Mouse (Mus musculus) bone marrow, adult 2 months (tissue): ENCODE data around the gene Smok3a. TPM values are rescaled to one million over a fixed set of nuclear protein-coding genes. Genes with fewer than 3 reads are reported as not detected.
"Not testable (repeated sequence)": the region's sequence is repeated elsewhere in the genome, so short reads cannot be mapped to it uniquely, and the experiment has no call there.

Experiments
- H3K27ac ChIP-seq: fragments of 200-500 bp; 2 replicates; pipeline ENCODE4 v1.5.1; 2012; ENCODE audit warnings: low read depth, mild to moderate bottlenecking, control low read depth, inconsistent platforms, low read length; ENCODE audit not compliant: control insufficient read depth, poor library complexity, insufficient read depth
- H3K4me1 ChIP-seq: fragments of 200-500 bp; 2 replicates; pipeline ENCODE4 v1.6.1; 2011; ENCODE audit warnings: low read length; ENCODE audit not compliant: control insufficient read depth, insufficient read depth
- H3K4me3 ChIP-seq: fragments of 200-500 bp; replicated peaks from 2 replicates; pipeline ENCODE3; 2011; ENCODE audit warnings: mild to moderate bottlenecking, low read depth, low read length, control low read depth; ENCODE audit not compliant: control insufficient read depth
- CTCF ChIP-seq: fragments of 200-500 bp; IDR thresholded peaks from 2 replicates; pipeline ENCODE4 v1.5.1; 2011; ENCODE audit warnings: low read length, control low read depth; ENCODE audit not compliant: control insufficient read depth, insufficient read depth
- POLR2A ChIP-seq: fragments of 200-500 bp; IDR thresholded peaks from 2 replicates; pipeline ENCODE4 v1.6.1; 2011; ENCODE audit warnings: low read depth, mild to moderate bottlenecking, control low read depth, low read length, borderline replicate concordance; ENCODE audit not compliant: control insufficient read depth
- WGBS: fragments of 180-500 bp; shearing (Covaris S2); methylation state at CpG from one replicate; pipeline ENCODE4 v1.1.7; 2018; 5-methylcytosine and 5-hydroxymethylcytosine counted together
- polyA plus RNA-seq: library from polyadenylated mRNA; stranded (reverse); fragments of >200 nt; gene quantifications from 2 replicates; pipeline ENCODE4 v1.2.4, GENCODE M21; 2011; ENCODE audit warnings: low replicate concordance; ENCODE audit not compliant: missing spikeins, insufficient read depth, insufficient read length

Smok3a gene
- polyA plus RNA-seq, 1 experiment = not detected

GRCm38 (mm10) chr5:138009437-138009836, 11.6 kb upstream of the Smok3a start:
- Histone ChIP-seq H3K4me1 (no peaks in the 10 kb centered on the region), H3K27ac (no peak overlapping the region), H3K4me3 (no peak overlapping the region)
- TF ChIP-seq POLR2A (no peak), CTCF (no peak)
- WGBS = 84% methylated on average over 5 of the region's 5 CpGs

DNA sequence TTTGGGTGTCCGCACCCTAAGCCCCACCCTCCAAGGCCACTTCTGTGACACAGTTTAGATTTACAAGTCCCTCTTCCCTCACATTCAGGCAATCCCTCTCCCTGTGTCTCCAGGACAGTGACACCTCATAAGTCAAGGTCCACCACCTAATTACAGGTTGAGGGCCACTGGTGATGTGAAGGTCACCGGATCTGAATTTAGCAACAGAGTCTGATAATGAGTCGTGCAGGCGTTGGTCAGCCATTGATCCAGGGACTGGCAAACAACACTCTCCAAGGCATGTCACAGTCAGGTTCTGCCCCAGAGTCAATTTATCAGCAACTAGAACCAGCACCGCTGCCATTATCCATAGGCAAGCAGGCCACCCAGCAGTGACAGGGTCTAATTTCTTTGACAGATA, 8.7 kb upstream of the Smok3a start:
- WGBS = 86% methylated on average over 5 of the region's 5 CpGs
- no peak overlapping the region for H3K27ac ChIP-seq
- no peak overlapping the region for H3K4me3 ChIP-seq
- TF ChIP-seq CTCF (no peak), POLR2A (no peak)
- H3K4me1 ChIP-seq = no peaks in the 10 kb centered on the region

- Histone ChIP-seq H3K4me1 (no peaks in the 10 kb centered on the region), H3K4me3 (no peak overlapping the region), H3K27ac (no peak overlapping the region)
- TF ChIP-seq CTCF (no peak), POLR2A (no peak)
- 89% methylated on average over 2 of the region's 2 CpGs for WGBS
Observed at GRCm38 (mm10) chr5:138016530-138016929, 4.5 kb upstream of the Smok3a start.

DNA sequence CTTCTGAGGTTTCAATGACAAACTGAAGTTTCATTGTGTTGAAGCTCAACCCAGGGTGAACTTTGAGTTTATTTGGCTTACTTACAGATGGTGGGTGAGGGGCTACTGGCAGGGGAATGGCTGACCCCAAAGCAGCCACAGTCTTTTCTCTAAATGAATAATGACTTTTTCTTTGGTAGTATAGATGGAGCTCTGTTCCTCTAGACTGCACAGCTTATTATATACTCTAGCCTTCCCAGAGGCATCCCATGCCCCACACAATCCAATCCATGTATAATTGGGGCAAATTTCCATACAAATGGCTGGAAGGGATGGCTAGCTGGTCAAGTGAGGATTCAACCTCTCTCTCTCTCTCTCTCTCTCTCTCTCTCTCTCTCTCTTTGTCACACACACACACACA, 4.1 kb upstream of the Smok3a start:
- TF ChIP-seq POLR2A = no peak
- no peak for TF ChIP-seq CTCF
- H3K4me3 ChIP-seq = no peak overlapping the region
- no peak overlapping the region for H3K27ac ChIP-seq
- no peaks in the 10 kb centered on the region for H3K4me1 ChIP-seq

DNA sequence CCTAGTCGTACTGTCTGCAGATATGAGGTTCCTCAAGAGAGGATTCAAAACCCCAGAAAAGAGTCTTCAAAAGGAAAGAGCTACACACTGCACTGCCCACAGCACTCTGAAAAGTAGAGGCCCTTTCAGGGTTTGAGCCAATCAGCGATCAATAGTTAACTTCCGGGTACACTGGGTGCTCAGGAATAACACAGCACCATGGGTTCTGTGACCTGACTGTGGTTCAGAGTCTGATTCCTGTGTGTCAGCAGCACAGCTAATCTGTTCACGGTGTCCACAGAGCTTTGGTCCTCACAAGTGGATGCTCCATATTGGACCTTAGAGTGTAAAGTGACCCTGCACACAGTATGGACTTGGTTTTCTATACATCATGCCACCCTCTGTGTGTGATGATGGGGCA, 1.5 kb upstream of the Smok3a start:
- not testable (repeated sequence) for H3K4me1 ChIP-seq, H3K4me3 ChIP-seq, H3K27ac ChIP-seq
- 76% methylated on average over 3 of the region's 4 CpGs for WGBS

DNA sequence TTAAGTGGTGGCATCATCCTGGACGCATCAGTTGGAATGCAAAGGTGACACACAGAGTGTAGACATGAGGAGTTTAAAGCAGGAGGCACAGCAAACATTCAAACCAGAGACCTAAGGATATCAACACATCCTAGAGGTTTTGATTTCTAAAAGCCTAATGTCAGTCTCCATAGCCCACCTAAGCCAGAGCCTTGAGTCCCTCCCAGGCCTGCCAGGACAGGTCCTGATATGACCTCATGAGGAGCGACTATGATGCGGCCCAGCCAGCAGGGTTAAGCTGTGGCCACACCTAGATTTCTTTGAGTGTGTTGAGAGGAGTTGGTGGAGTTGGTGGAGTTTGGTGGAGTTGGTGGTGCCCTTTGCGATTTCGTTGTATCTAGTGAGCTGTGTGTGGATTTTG, 31.8 kb downstream of the Smok3a start, which contains the start of gene Smok3c:
Gene Smok3c (plus strand): TSS at position 301 of the 400 bp plus-strand sequence.
- no CpG with 5 or more reads among the region's 5 CpGs for WGBS
- H3K4me1 ChIP-seq, H3K4me3 ChIP-seq, H3K27ac ChIP-seq: not testable (repeated sequence)

DNA sequence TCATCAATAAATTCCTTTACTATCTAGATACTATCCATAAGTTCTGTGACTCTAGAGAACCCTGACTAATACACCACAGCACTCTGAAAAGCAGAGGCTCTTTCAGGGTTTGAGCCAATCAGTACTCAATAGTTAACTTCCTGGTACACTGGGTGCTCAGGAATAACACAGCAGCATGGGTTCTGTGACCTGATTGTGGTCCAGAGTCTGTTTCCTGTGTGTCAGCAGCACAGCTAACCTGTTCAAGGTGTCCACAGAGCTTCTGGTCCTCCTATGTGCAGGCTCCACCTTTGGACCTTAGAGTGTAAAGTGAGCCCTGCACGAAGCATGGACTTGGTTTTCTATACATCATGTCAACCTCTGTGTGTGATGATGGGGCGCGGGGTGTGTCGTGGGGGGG, 52.7 kb downstream of the Smok3a start:
- Histone ChIP-seq H3K4me3 (no peak overlapping the region), H3K4me1 (no peaks in the 10 kb centered on the region), H3K27ac (no peak overlapping the region)
- WGBS = 65% methylated on average over 4 of the region's 4 CpGs
- TF ChIP-seq POLR2A = no peak
- TF ChIP-seq CTCF = no peak

- WGBS = 63% methylated on average over 3 of the region's 3 CpGs
- H3K27ac ChIP-seq = no peak overlapping the region
- no peak for TF ChIP-seq CTCF
- TF ChIP-seq POLR2A = no peak
- no peak overlapping the region for H3K4me3 ChIP-seq
- no peaks in the 10 kb centered on the region for H3K4me1 ChIP-seq
Observed at GRCm38 (mm10) chr5:138075684-138076083, 54.6 kb downstream of the Smok3a start.

DNA sequence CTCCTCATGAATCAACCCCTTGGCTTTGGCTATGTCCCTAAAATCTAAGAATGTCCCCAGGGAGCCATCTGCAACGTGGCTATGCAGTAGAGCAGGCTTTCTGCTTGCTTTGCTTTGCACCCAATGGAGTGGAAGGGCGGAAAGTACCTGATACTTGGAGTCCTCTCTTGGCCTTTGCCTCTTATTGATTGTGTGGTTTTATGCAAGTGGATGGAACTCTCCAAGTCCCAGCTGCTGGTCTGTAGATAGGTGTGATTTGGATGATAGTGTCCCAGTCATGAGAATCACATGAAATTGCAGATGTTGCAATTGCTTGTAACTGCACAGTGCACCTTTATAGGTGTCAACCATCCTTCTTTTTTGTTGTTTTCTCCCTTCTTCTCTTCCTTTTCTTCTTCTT, 55.1 kb downstream of the Smok3a start:
- H3K4me1 ChIP-seq = no peaks in the 10 kb centered on the region
- 52% methylated on average over 2 of the region's 2 CpGs for WGBS
- H3K27ac ChIP-seq = no peak overlapping the region
- TF ChIP-seq POLR2A (no peak), CTCF (no peak)
- H3K4me3 ChIP-seq = no peak overlapping the region

- 83% methylated on average over 5 of the region's 5 CpGs for WGBS
- TF ChIP-seq CTCF (no peak), POLR2A (no peak)
Observed at GRCm38 (mm10) chr5:138080456-138080855, 59.4 kb downstream of the Smok3a start.

More at GRCm38 (mm10) chr5:138080456-138080855, 59.4 kb downstream of the Smok3a start:
- H3K4me1 ChIP-seq = no peaks in the 10 kb centered on the region
- H3K27ac ChIP-seq = no peak overlapping the region
- H3K4me3 ChIP-seq = no peak overlapping the region
